Mouse (Mus musculus) erythroblast, embryonic 14.5 days (primary cell): ENCODE results near the gene Cntn5. TPM values are rescaled to one million over a fixed set of nuclear protein-coding genes. Genes with fewer than 3 reads are reported as not detected.

Experiments used
- H3K27me3 ChIP-seq: 2 replicates; pipeline ENCODE4 v1.6.1; 2012; ENCODE audit warnings: inconsistent platforms; ENCODE audit not compliant: control insufficient read depth
- H3K36me3 ChIP-seq: 2 replicates; pipeline ENCODE4 v1.6.1; 2012; ENCODE audit warnings: mild to moderate bottlenecking, inconsistent platforms; ENCODE audit not compliant: control insufficient read depth
- H3K4me1 ChIP-seq: 2 replicates; pipeline ENCODE4 v1.6.1; 2012; ENCODE audit warnings: inconsistent platforms; ENCODE audit not compliant: control insufficient read depth
- H3K4me3 ChIP-seq: replicated peaks from 2 replicates; pipeline ENCODE3; 2012; ENCODE audit warnings: moderate library complexity, mild to moderate bottlenecking, inconsistent platforms
- H3K9me3 ChIP-seq: 2 replicates; pipeline ENCODE4 v1.6.1; 2012; ENCODE audit warnings: low read length, inconsistent platforms, mixed read lengths; ENCODE audit not compliant: control insufficient read depth
- GATA1 ChIP-seq: IDR thresholded peaks from 2 replicates; pipeline ENCODE4 v1.6.1; 2012; ENCODE audit warnings: low read length, inconsistent platforms, mixed read lengths
- TAL1 ChIP-seq: IDR thresholded peaks from 3 replicates; pipeline ENCODE4 v1.6.1; 2012; ENCODE audit warnings: low read length, inconsistent platforms, mixed read lengths
- polyA plus RNA-seq: library from polyadenylated mRNA; stranded (reverse); fragments of >175 nt; gene quantifications from 2 replicates; pipeline ENCODE4 v1.2.3, GENCODE M21; 2012

The Cntn5 gene
- polyA plus RNA-seq, 1 experiment = not detected

- Histone ChIP-seq H3K36me3 (no peaks in the 10 kb centered on the region), H3K4me1 (no peaks in the 10 kb centered on the region), H3K9me3 (no peaks in the 10 kb centered on the region), H3K27me3 (no peaks in the 10 kb centered on the region), H3K4me3 (no peak overlapping the region)
- TF ChIP-seq GATA1 (no peak), TAL1 (no peak)
These were observed 382.0 kb downstream of the Cntn5 start for GRCm38 (mm10) chr9:10522604-10523003.

GRCm38 (mm10) chr9:10521054-10521453 is 383.5 kb downstream of the Cntn5 start:
- TF ChIP-seq TAL1 (no peak), GATA1 (no peak)
- Histone ChIP-seq H3K36me3 (no peaks in the 10 kb centered on the region), H3K9me3 (no peaks in the 10 kb centered on the region), H3K27me3 (no peaks in the 10 kb centered on the region), H3K4me3 (no peak overlapping the region), H3K4me1 (no peaks in the 10 kb centered on the region)

GRCm38 (mm10) chr9:10492243-10492642 is 412.3 kb downstream of the Cntn5 start:
- Histone ChIP-seq H3K4me3 (no peak overlapping the region), H3K4me1 (no peaks in the 10 kb centered on the region), H3K36me3 (no peaks in the 10 kb centered on the region), H3K9me3 (no peaks in the 10 kb centered on the region), H3K27me3 (no peaks in the 10 kb centered on the region)
- TF ChIP-seq GATA1 (no peak), TAL1 (no peak)

- H3K9me3 ChIP-seq = no peaks in the 10 kb centered on the region
- TF ChIP-seq GATA1 (no peak), TAL1 (no peak)
These were observed 433.0 kb downstream of the Cntn5 start for GRCm38 (mm10) chr9:10471484-10472125.

GRCm38 (mm10) chr9:10464758-10465157 is 439.8 kb downstream of the Cntn5 start:
- Histone ChIP-seq H3K27me3 (no peaks in the 10 kb centered on the region), H3K4me3 (no peak overlapping the region), H3K36me3 (no peaks in the 10 kb centered on the region), H3K4me1 (no peaks in the 10 kb centered on the region), H3K9me3 (no peaks in the 10 kb centered on the region)
- TF ChIP-seq GATA1 (no peak), TAL1 (no peak)

More at GRCm38 (mm10) chr9:10471484-10472125, 433.0 kb downstream of the Cntn5 start:
- H3K4me3 ChIP-seq = no peak overlapping the region
- no peaks in the 10 kb centered on the region for H3K36me3 ChIP-seq
- H3K4me1 ChIP-seq = no peaks in the 10 kb centered on the region
- no peaks in the 10 kb centered on the region for H3K27me3 ChIP-seq

- Histone ChIP-seq H3K4me1 (no peaks in the 10 kb centered on the region), H3K4me3 (no peak overlapping the region)
- TF ChIP-seq GATA1 = no peak
- no peak for TF ChIP-seq TAL1
These were observed 446.7 kb downstream of the Cntn5 start for GRCm38 (mm10) chr9:10457900-10458299.

GRCm38 (mm10) chr9:10448987-10449563 is 455.5 kb downstream of the Cntn5 start:
- Histone ChIP-seq H3K36me3 (no peaks in the 10 kb centered on the region), H3K27me3 (no peaks in the 10 kb centered on the region), H3K4me3 (no peak overlapping the region), H3K9me3 (no peaks in the 10 kb centered on the region), H3K4me1 (no peaks in the 10 kb centered on the region)
- TF ChIP-seq TAL1 (no peak), GATA1 (no peak)

More at GRCm38 (mm10) chr9:10457900-10458299, 446.7 kb downstream of the Cntn5 start:
- Histone ChIP-seq H3K9me3 (no peaks in the 10 kb centered on the region), H3K27me3 (no peaks in the 10 kb centered on the region), H3K36me3 (no peaks in the 10 kb centered on the region)

GRCm38 (mm10) chr9:10447220-10447837 is 457.2 kb downstream of the Cntn5 start:
- Histone ChIP-seq H3K4me1 (no peaks in the 10 kb centered on the region), H3K4me3 (no peak overlapping the region), H3K36me3 (no peaks in the 10 kb centered on the region), H3K9me3 (no peaks in the 10 kb centered on the region), H3K27me3 (no peaks in the 10 kb centered on the region)
- TF ChIP-seq TAL1 (no peak), GATA1 (no peak)

GRCm38 (mm10) chr9:10412075-10412474 is 492.5 kb downstream of the Cntn5 start:
- no peaks in the 10 kb centered on the region for H3K36me3 ChIP-seq
- H3K4me1 ChIP-seq = no peaks in the 10 kb centered on the region
- H3K9me3 ChIP-seq = no peaks in the 10 kb centered on the region
- TF ChIP-seq GATA1 = no peak
- TF ChIP-seq TAL1 = no peak
- no peak overlapping the region for H3K4me3 ChIP-seq
- H3K27me3 ChIP-seq = no peaks in the 10 kb centered on the region
